Mouse (Mus musculus) mature B cell (primary cell): ENCODE results near the gene Srgap3.
"Not testable (repeated sequence)": the region's sequence is repeated elsewhere in the genome, so short reads cannot be mapped to it uniquely, and the experiment has no call there.

Experiments used
- in situ Hi-C: fragments of 300-500 bp; cut with MboI; formaldehyde crosslinking; loops from 2 replicates; pipeline ENCODE4 v1.14.3; 2019

Gene Srgap3

DNA sequence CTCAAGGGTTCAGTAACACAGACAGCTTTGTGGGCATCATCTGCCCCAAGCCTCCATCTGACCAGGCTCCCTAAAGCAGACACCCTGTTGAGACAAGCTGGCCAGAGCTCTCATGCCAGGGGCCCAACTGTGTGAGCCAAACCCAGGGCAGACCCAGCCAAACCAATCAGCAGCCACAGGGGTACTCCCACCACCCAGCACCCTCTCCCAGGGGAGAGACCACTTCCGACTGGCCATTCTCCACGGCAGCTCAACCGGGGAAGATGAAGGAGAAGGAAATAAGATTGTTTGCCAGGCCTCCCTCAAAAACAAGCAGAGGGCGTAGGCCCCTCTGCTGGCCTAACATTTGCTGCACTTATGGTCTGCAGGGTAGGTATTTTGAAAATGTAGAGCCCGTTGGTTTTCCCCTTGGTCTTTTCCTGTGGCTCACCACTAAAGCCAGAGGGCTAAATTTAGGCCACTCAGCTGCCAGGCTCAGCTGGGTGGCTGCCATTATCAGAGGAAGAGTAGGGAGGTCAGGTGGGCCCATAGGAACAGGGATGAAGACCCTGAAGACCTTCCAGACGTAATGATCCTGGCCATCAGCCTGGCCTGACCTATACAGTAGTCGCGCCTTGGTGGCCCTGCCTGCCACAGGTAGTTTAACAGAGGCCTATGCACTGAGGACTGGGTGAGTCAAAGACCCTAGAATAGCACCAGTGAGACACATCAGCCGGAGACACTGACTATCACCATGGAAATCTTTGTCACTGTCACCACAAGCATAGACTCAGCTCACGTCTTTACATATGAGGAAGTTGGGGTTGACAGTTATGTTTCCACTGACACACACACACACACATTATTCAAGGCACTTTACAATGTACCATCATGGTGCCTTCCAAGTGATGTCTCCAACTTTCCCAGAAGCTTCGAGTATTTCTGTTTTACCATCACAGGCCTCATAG, 85.4 kb downstream of the Srgap3 start:
- in situ Hi-C loops, result no loop called here

DNA sequence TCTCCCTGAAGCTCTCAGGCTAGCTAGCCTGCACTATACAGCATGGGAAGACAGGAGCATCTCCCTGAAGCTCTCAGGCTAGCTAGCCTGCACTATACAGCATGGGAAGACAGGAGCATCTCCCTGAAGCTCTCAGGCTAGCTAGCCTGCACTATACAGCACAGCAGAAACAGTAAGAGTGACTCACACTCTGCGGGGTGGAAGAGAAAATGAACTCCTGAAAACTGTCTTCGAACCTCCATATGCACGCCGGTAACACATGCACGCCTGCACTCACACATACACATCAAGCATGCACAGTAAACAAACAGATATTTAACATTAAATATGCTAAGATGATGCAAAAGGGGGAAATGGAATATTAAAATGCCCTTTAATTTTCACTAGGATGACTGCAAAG, 86.8 kb downstream of the Srgap3 start:
- in situ Hi-C loops, result not testable (repeated sequence)

DNA sequence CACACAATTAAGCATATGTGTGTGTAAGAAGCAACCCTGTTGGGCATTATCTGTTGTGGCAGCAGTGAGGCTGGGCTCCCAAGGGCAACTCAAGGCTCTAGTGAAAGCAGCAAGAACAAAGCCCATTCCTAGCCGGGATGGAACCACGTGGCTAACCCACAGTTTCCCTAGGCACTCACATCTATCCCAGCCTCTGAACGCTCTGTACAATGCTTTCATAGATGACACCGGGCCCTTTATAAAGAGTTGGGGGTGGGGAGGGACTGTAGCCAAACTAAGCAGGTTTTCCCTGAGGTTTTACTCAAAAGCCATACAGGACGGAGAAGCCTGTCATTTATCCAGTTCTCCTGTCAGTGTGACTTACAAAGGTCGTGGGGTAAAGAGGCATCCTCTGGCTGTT, 90.0 kb downstream of the Srgap3 start:
- in situ Hi-C loops, result no loop called here

DNA sequence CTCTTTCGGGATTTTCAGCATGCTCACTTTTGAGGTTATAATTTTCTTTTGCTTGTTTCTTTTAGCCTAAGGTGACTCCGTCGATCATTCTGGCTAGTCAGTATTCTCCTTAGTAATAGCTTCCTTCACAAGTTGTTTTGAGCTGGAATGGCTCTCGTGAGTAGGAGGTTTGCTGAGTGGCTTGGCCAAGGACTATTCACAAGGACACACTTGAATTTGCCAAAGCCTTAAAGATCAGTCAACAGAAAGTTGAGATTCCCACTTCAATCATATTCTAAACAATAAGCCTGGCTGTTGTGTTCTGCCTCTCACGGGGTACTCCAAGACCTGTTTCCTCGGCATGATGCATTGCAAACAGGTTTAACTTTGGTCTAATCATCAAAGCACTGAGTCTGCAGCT, 91.9 kb downstream of the Srgap3 start:
- in situ Hi-C loops, result no loop called here

DNA sequence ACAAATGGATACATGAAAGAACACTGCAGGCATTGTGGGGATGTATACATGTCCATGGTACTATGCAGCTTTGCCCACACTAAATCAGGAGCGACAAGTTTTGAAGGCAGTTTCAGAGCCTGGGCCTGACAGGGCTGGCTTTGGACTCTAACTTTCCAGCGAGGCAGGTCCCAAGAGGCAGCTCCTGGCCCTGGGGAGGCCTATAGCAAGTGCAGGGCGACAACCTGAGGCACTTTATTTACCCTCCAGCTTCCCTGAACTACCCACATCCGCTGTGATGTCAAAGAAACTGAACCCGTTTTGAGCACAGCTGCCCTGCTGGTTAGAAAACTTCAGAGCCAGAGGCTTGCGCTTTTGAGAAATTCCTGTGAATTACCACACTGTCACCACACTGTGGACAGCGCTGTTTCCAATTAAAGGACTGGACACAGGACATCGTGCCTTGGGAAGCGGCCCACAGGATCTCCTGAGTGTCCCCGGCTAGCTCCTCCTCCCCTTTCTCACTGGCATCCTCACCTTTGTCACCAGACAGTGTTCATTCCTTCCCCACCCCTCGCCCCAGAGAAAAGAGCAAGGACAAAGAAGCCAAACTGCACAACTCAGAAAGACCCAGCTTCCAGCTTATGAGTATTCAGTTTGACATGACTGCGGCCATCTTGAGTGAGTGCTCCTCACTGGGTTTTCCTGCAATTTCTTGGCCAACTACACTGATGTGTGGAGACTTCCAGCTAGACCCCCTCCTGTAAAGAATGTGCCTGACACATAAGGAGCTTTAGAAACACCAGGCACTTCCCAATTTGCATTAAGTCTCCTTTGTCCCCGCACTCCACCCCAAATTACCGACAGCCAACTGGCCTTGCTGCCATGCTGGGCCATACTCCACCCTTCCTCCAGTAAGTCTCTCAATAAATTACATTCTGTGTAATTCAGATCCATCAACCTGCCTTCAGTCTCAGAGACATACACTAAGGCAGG, 94.5 kb downstream of the Srgap3 start:
- in situ Hi-C loops, result no loop called here

DNA sequence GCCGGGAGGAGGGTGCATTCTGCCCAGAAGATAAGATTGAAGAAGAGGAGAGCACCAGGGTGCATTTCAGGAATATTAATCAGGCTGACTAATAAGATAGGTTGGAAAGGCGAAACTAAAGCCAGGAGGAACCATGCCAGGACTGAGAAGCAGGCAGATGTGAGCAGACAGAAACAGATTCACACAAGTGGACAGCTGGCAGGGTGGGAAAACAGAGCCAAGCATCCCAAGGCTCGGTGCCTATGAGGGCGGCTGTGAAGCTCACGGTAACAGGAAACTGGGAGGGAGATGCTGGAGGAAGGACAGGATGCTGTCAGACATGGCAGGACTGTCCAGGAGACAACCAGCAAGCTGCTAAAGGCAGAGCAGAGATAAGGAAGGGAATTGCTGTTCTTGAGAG, 96.3 kb downstream of the Srgap3 start:
- in situ Hi-C loops, result no loop called here

DNA sequence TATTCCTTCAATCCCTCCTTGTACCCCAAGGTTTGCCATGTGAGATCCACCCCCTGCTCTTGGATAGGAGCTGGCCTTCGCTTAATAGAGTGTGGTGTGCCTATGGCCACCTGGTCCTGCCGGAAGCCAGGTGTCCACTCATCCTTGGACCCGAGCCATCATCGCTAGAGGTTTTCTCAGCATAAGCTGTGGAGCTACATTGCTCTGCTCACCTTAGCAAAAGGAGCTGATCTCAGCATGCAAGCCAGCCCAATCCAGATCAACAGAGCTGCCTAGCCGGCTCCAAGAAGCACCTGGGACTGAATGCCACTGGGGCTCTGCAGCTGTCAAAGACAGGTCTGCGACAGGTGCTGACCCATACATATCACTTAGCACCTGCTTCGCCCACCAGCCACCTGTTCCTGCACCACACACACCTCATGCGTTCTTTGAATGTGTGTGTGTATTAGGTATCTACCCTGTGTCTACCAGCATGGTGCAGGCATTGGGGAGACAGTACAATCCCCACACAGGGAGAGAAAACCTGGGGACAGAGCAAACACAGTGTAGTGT, 98.4 kb downstream of the Srgap3 start:
- in situ Hi-C loops, result no loop called here

DNA sequence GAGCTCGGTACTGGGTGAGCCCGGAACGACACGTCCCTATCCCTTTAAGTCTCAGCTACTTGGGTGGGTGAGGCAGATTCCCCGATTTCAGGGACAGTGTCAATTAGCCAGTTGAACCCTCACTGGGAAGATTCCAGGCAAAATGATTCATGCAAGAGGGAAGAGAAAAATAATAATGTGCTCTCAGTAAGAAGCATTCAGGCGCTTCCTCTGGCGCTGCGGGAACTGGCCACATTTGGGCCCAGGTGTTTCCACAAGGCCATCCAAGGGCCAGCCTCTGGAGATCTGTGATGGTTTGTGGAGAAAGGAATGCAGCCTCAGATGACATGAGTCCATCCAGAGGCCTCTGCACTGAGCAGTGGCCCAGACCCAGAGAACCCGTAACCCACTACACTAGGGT, 100.2 kb downstream of the Srgap3 start:
- in situ Hi-C loops, result no loop called here

DNA sequence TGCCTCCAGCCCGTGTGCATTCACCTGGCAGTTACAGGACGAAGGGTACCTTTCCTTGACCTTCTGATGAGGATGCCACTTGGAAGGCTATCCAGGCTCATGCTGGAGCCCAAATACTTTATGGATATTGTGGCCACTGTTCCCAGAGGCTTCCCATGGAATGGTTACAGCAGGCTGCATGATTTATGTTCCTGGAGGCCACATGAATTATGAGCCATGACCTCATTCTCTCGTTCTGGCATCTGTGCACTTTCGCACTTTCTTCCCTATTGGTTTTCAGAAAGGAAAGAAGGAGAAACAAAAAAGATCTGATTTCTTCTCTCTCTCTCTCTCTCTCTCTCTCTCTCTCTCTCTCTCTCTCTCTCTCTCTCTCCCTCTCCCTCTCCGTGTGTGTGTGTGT, 104.6 kb downstream of the Srgap3 start:
- in situ Hi-C loops, result no loop called here

DNA sequence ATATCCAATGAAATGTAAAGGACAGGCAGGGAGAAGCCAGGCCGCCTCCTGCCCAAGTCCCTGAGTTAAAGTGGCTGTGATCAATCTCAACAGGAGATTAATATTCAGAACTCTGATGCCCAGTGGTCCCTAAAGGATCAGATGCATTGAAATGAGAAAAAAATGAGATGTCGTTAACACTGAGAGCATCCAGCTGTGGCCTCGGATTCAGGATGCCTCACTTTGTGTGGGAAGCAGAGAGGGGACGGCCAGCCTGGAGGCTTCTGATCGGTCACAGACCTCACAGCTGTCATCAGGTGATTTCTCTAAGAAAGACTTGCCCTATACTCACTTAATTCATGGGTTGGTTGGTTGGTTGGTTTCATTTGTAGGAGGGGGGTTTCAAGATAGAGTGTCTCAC, 106.7 kb downstream of the Srgap3 start:
- in situ Hi-C loops, result no loop called here

DNA sequence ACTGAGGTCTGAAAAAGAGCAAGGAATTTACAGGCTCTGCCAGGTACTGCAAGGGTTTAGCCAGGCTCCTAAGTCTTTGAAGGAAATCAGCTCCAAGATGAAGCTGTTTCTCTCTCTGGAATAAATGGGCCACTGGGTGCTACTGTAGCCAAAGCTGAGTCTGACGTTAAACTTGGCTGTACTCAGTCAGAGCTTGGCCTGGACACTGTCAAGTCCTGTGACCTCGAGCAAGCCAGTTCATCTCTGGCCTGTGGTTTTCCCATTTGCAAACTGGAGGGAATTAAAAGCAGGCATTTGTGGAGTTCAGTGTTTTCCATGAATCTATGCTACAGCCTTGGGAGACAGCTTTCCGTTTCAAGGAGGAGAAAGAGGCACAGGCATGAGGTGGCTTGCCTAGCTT, 107.7 kb downstream of the Srgap3 start:
- in situ Hi-C loops, result no loop called here

DNA sequence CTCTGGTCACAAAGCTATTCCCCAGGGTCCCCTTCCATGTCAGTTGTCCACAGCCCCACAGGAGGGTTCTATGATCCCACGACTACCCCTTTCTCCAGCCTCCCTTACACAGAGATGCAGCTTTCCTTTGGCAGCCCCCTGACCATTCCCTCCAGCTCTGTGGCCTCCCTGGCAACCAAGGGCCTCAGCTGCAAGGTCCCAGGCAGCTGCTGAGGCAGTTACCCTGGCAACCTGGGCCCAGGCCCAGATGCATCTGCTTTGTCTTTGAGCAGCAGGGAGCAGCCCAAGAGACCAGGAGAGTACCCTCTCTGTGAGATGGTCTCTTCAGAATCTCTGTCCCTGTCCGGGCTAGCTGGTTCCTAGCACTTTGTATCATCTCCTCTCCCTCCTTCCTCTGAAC, 108.2 kb downstream of the Srgap3 start:
- in situ Hi-C loops, result no loop called here

DNA sequence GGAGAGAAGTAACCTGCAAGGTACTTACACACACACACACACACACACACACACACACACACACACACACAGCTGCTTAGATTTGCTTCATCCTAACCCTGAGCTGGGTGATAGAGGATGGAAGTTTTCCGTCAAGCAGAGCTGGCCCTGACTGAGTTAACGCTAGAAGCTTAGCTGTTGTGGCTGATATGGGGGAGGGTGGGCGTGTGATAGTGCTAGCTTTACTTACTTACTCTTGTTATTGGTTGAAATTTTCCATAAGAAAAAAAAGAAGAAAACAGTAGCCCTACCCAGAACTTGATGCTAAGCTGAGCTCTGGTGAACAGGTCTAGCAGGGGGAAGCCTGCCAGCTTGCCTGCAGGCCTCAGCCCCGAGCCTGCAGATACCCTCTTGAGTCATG, 110.4 kb downstream of the Srgap3 start:
- in situ Hi-C loops, result no loop called here

DNA sequence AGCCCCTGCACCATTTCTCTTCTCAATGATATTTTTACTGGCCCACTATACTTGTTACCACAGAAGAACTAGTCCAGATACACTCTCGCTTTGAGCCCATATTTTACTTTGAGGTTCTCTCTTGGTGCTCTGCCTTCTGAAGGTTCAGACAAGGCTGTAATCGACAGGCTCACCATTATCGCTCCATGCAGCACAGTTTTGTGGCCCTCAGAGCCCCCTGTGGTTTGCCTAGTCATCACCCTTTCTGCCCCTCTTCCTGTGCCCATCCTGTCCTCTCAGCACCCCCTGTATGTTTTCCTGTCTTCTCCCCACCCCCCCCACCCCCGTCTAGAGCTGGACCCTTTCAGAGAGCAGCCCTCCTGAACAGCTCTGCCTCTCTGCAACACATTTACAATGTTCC, 111.7 kb downstream of the Srgap3 start:
- in situ Hi-C loops, result no loop called here

DNA sequence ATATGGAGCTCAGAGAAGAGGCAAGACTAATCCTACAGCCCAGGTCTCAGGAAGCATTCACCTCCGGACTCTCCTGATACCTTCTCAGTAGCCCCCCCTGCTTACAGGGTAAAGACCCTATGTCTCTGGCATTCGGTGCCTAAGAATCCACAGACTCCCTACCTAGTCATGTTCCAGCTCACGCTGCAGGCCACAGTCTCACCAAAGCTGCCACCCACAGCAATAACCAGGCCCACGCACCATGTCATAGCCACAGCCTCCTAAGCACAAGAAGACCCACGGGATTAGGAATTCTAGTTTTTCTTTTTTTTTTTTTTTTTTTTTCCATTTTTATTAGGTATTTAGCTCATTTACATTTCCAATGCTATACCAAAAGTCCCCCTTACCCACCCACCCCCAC, 112.6 kb downstream of the Srgap3 start:
- in situ Hi-C loops, result no loop called here

DNA sequence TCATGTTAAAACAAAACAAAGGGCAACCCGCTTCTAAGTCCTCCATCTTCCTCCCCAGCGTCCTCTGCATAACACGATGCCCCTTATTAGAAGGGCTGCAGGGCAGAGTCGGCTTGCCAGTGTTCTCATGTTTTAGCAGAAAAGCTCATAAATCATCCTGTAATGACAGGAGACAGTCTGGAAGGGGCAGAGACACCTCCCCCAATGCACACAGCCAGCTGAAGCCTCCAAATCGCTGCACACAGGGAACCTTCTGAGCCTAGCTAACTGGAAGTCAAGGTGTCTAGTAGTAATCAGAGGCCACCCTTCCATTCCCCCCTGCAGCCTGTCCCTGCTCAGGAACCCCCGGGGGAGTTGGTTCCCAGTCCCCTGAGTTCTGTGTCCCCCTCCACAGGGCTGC, 113.3 kb downstream of the Srgap3 start:
- in situ Hi-C loops, result no loop called here

DNA sequence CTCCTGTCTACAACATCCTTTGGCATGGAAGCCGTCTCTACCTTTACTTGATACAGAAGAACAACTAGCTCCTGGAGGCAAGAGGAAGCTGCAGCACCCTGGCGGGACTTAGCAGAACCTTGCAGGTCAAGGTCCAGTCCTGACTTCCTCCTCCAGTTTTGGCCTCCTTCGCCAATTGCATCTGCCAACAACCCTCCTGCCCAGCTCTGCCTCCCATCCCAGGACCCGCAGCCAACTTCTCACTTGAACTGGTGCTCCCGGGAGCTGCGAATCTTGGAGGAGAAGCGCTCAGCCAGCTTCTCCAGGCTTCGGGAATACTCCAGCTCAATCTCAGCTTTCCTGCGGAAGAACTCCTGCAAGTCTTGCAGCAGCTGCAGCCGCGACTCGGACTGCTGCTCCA, 117.9 kb downstream of the Srgap3 start:
- in situ Hi-C loops, result no loop called here

DNA sequence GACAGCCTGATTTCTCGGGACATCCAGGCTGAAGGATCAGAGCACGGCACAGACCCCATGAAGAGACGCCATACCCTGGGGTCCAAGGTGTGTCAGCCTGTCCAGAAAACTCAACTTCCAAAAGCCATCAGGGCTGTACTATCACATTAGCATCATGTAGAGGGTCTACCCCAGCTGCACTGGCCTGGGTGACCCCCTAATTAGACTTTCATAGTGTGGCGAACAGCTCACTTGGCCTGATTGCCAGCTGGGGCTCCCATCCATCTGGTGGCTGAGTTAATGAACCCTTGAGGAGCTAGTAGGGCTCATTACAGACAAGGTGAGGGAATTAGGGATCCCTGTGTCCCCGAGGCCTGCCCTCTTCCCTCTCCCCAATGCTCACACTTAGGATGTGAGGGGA, 118.6 kb downstream of the Srgap3 start:
- in situ Hi-C loops, result no loop called here

DNA sequence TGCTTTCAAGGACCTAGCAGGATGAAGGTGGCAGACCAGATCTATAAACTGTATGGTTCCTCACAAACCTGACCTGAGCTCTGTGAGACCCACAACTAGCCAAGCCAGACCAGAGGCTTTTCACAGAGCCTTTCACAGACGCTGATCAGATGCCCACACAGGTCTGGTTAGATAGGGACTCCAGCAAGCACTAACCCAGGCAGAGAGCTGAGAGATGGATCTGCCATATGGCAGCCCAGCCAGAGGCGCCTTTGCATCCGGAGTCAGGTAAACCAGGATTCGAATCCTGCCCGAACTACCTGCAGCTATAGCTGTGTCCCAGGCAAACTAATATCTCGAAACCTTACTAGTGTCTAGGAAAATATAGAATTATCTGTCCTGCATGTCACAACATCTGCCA, 121.4 kb downstream of the Srgap3 start:
- in situ Hi-C loops, result no loop called here

DNA sequence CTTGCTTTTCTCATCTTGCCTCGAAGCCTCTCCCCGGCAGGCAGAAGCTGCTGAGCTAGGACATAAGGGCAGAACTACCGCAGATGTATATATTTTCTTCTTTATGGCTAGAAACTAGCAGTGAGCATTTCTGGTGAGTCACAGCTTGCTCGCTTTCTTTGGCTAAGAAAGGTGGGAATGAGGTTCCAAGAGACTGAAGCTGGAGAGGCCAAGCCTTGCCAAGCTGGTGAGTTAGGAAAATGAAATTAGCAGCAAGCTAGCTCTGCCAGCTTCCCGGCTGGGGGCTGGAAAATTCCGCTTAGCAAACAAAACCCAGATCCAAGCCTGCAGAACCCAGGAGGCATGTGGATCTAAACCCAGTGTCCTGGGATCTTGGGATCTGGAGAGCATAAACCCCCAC, 124.0 kb downstream of the Srgap3 start:
- in situ Hi-C loops, result no loop called here

DNA sequence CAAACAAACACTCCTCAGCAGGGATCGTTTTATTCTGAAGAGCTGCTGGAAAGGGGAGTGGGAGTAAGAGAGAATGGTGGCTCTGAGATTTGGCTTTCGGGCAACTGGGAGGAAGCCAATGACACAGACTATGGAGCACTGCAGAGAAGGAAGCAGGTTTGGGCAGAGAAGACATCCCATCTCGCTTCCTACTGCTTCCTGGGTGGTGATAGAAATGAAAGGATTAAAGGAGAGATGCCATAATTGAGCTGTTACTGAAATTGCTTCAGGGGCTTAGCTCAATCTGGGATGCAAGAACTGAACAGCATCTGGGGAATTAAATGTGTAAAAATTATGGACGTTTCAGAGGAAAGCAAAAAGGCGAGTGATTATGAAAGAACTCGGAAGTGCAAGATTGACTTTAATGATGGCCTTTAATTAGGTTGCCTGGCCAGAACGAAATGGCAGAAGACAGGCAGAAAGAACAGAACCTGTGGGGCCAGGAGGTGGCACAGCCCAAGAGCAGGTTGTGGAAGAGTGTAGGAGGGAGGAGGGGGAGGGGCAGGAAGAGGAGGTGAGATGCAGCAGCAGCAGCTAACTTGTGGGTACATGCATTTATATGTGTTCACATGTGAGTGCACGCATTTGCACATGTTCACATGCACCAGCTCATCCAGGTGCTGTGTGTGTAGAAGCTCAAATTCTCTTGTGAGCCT, 126.6 kb downstream of the Srgap3 start:
- in situ Hi-C loops, result no loop called here

DNA sequence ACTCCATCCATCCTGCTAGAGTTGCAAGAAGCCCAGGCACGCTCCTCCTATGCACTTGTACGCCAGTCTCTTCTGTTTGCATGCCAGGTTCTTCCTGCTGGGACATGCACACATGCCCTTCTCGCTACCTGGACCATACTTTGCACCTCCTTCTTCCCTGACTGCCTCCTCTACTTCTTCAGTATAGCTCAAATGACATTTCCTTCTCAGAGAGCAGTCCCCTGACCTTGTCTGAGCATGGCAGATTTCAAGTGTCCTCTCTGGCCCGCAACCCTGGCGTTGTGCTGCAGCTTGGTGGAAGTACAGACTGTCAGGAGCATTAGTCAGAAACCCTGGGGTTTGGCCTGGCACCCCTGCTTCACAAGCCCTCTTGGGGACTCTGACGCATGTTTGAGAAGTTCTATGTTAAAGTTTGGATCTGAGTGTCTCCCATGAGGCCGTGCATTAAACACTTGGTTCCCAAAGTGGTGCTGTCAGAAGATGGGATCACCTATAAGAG, 128.6 kb downstream of the Srgap3 start:
- in situ Hi-C loops, result no loop called here
